Mouse (Mus musculus) monocyte, adult 59 days (primary cell): ENCODE data around the gene Rrp12. TPM values are rescaled to one million over a fixed set of nuclear protein-coding genes. Genes with fewer than 3 reads are reported as not detected.

Experiments
- total RNA-seq, 2 experiments: library from RNA; stranded (reverse); gene quantifications; one replicate each; pipeline ENCODE4 v1.2.4; 2023

The Rrp12 gene
- total RNA-seq, result 10 to 100 TPM; 13.8 to 16.4 TPM

GRCm38 (mm10) chr19:41895460-41896318 lies at the start of gene Rrp12:
Gene Rrp12, minus strand, starts transcription at chr19:41896173.

GRCm38 (mm10) chr19:41933179-41934086 lies 37.5 kb upstream of the Rrp12 start, which contains the start of the genes Exosc1 and Zdhhc16:
Gene Exosc1, minus strand, starts transcription at chr19:41933423.
Gene Zdhhc16, plus strand, starts transcription at chr19:41933480.

GRCm38 (mm10) chr19:41911178-41912073 lies 15.5 kb upstream of the Rrp12 start, which contains the start of gene Pgam1:
Gene Pgam1, plus strand, starts transcription at chr19:41911923.

GRCm38 (mm10) chr19:41847992-41848851 lies 47.8 kb downstream of the Rrp12 start, which contains the start of gene Frat2:
Gene Frat2, minus strand, starts transcription at chr19:41848132.

GRCm38 (mm10) chr19:41829381-41830105 lies 66.4 kb downstream of the Rrp12 start, which contains the start of gene Frat1:
Gene Frat1, plus strand, starts transcription at chr19:41829970.

Other genes starting within 250 kb of the Rrp12 start
- gene Slit1, start 152.5 kb downstream of the Rrp12 start, total RNA-seq, result 1 to 10 TPM in 1 of 2 experiments, under 1 TPM in 1; 0.76 to 1.0 TPM
- 10 to 100 TPM; 10.9 to 12.3 TPM for gene Arhgap19, start 94.1 kb downstream of the Rrp12 start, total RNA-seq
- gene Frat1, start 66.2 kb downstream of the Rrp12 start, total RNA-seq, result 10 to 100 TPM; 30.9 to 31.2 TPM
- gene Frat2, start 48.0 kb downstream of the Rrp12 start, total RNA-seq, result 10 to 100 TPM; 41.7 to 46.7 TPM
- 100 to 1,000 TPM; 107 to 128 TPM for gene Pgam1, start 15.8 kb upstream of the Rrp12 start, total RNA-seq
- 10 to 100 TPM; 20.4 to 21.1 TPM for gene Exosc1, start 37.2 kb upstream of the Rrp12 start, total RNA-seq
- gene Zdhhc16, start 37.3 kb upstream of the Rrp12 start, total RNA-seq, result 10 to 100 TPM; 27.0 to 29.7 TPM
- 10 to 100 TPM; 56.1 to 70.5 TPM for gene Mms19, start 85.0 kb upstream of the Rrp12 start, total RNA-seq
- 10 to 100 TPM; 43.3 to 44.9 TPM for gene Ubtd1, start 85.6 kb upstream of the Rrp12 start, total RNA-seq
- not detected for gene Ankrd2, start 139.8 kb upstream of the Rrp12 start, total RNA-seq
- 1 to 10 TPM in 1 of 2 experiments, under 1 TPM in 1; 0.66 to 1.5 TPM for gene Hoga1, start 149.4 kb upstream of the Rrp12 start, total RNA-seq
- gene 4933411K16Rik, start 156.1 kb upstream of the Rrp12 start, total RNA-seq, result not detected
- gene Morn4, start 190.2 kb upstream of the Rrp12 start, total RNA-seq, result not detected
- 10 to 100 TPM; 66.9 to 77.0 TPM for gene Pi4k2a, start 194.3 kb upstream of the Rrp12 start, total RNA-seq
- gene Avpi1, start 232.9 kb upstream of the Rrp12 start, total RNA-seq, result 10 to 100 TPM; 13.1 to 25.3 TPM